Mouse (Mus musculus): ENCODE data around the gene Stac2. TPM values are rescaled to one million over a fixed set of nuclear protein-coding genes. Genes with fewer than 3 reads are reported as not detected.

Gene Stac2
- polyA plus RNA-seq, 1 experiment from 2014 or later = 0.56 TPM

DNA sequence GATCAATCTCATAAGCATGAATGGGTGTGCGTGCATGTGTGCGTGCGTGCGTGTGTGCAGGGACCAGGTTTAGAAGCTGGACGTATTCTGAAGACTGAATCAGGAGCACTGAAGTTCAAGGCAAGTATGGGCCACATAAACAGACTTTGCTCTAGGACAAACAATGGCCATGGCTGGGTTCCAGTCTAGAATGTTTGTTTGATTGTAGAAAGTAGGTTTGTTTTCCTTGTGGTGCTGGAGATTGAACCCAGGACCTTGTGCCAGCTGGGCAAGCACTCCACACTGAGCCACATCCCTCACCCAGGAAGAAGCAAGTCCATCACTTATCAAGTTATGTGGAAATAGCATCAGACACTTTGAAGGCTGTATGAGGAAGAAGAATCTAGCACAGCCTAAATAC, 37.1 kb downstream of the Stac2 start:
- Histone ChIP-seq H3K27me3 (ENCODE audit: low read depth, poor library complexity, severe bottlenecking) (peaks cover 35% of the 10 kb centered on the region), H3K4me1 (peaks cover 42% of the 10 kb centered on the region), H3K4me3 (no peak overlapping the region), H3K36me3 (peaks cover 48% of the 10 kb centered on the region), H3K9me3 (replicated peaks) (no peaks in the 10 kb centered on the region), H3K27ac (no peak overlapping the region)
- DNase-seq (ENCODE audit: low spot score) = no peak
- 92% methylated on average over 5 of the region's 5 CpGs for WGBS

DNA sequence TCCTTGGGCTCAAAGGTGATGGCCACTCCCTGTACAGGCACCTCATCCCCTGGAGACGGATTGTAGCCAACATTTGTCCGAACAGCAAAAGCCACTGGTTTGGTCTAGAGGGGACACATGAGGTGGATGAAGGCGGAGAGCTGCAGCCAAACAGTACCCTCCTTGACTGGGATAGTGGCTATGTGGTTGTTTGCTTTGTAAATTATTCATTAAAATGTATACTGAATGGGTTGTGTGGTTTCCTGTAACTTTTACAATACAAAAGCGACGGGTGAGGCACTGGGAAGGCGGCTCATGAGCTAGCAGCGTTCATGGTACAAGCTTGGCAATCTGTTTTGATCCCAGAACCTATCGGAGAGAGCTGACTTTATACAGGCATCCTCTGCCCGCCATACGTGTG, 40.4 kb downstream of the Stac2 start:
- H3K4me3 ChIP-seq = no peak overlapping the region
- 78% methylated on average over 10 of the region's 10 CpGs for WGBS
- H3K27ac ChIP-seq = no peak overlapping the region
- H3K4me1 ChIP-seq = peaks cover 14% of the 10 kb centered on the region
- no peak for DNase-seq (ENCODE audit: low spot score)
- no peaks in the 10 kb centered on the region for H3K9me3 ChIP-seq (replicated peaks)
- peaks cover 22% of the 10 kb centered on the region for H3K27me3 ChIP-seq (ENCODE audit: low read depth, poor library complexity, severe bottlenecking)
- peaks cover 66% of the 10 kb centered on the region for H3K36me3 ChIP-seq

DNA sequence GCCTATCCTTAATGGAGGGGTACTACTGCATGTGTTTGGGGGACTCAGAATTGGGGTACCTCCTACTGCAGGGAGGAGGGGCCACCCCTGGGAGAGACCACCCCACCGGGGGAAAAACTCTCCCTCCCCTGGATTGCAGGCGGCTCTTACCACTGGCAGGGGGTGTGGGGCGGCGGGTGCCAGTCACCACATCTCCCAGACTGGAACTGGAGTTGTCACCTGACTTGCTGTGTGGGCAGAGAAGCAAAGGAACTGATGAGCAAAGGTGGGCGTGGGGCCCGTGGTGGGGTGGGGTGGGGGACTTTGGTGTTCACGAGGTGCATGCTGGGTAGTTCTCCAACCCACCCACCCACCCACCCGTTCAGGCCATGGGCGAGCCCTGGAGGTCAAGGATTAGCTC, 41.5 kb downstream of the Stac2 start:
- Histone ChIP-seq H3K4me3 (no peak overlapping the region), H3K36me3 (peaks cover 56% of the 10 kb centered on the region), H3K27ac (0 out of 2 replicates have a peak overlapping the region, but pooled peaks have one; percentile 16), H3K4me1 (peaks cover 14% of the 10 kb centered on the region), H3K27me3 (ENCODE audit: low read depth, poor library complexity, severe bottlenecking) (peaks cover 22% of the 10 kb centered on the region), H3K9me3 (replicated peaks) (no peaks in the 10 kb centered on the region)
- 68% methylated on average over 9 of the region's 9 CpGs for WGBS
- DNase-seq (ENCODE audit: low spot score) = no peak

DNA sequence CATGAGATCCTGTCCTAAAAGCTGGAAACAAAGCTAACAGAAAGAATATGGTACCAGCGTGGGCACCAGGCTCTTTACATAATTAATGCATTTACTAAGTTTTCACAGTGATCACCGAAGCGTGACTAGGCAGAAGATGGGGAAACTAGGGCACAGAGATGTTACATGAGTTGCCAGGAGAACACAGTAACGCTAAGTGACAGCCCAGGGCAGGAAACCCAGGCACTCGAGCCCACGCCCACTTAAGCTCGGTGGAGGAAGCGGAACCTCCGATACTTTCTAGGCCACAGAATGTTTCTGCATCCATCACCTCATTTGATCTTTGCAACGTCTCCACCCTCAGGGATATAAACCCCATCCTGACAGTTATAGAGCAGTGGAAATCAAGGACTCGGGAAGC, 45.2 kb downstream of the Stac2 start:
- no peak overlapping the region for H3K4me3 ChIP-seq
- H3K36me3 ChIP-seq = peaks cover 49% of the 10 kb centered on the region
- H3K27me3 ChIP-seq (ENCODE audit: low read depth, poor library complexity, severe bottlenecking) = peaks cover 46% of the 10 kb centered on the region
- WGBS = 85% methylated on average over 11 of the region's 11 CpGs
- H3K4me1 ChIP-seq = peaks cover 32% of the 10 kb centered on the region
- H3K9me3 ChIP-seq (replicated peaks) = no peaks in the 10 kb centered on the region
- no peak overlapping the region for H3K27ac ChIP-seq
- DNase-seq (ENCODE audit: low spot score) = no peak

DNA sequence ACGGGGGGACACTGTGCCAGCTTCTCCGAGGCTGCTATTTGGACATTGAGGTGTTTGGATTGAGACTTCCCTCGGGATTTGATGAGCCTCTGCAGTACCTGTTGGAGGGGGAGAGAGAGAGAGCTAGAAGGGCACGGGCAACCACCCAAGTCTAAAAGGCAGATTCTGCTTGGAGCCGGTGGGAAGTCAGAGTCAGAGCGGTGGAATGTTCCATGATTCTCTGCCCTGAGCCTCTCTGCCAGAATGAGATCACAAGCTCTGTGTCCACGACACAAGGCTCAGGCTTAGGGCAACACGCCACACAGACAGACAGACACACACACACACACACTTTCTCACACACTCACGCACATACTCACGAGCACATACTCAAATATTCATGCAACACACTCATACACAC, 47.6 kb downstream of the Stac2 start:
- H3K9me3 ChIP-seq (replicated peaks) = no peaks in the 10 kb centered on the region
- no peak overlapping the region for H3K4me3 ChIP-seq
- H3K27ac ChIP-seq = no peak overlapping the region
- WGBS = 86% methylated on average over 10 of the region's 10 CpGs
- peaks cover 41% of the 10 kb centered on the region for H3K4me1 ChIP-seq
- H3K27me3 ChIP-seq (ENCODE audit: low read depth, poor library complexity, severe bottlenecking) = peaks cover 52% of the 10 kb centered on the region
- peaks cover 38% of the 10 kb centered on the region for H3K36me3 ChIP-seq
- no peak for DNase-seq (ENCODE audit: low spot score)

DNA sequence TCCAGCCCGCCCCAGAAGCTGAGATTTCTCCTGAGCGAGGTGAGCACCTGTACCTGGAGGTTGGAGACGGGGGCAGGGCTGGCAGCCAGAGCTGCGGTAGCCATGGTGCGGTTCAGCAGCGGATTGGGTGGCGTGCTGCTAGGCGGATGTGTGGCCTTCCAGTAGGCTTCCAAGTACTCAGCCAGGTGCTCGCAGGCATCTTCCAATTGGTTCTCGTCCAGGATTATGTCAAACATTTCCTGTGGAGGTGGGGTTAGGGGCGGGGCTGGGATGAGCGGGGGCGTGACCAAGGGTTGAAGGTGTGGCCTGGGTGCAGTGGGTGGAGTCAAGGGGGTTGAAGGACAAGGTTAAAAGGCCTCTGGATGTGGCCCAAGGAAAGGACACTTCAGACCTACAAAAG, 48.2 kb downstream of the Stac2 start:
- H3K36me3 ChIP-seq = peaks cover 33% of the 10 kb centered on the region
- 34% methylated on average over 13 of the region's 13 CpGs for WGBS

DNA sequence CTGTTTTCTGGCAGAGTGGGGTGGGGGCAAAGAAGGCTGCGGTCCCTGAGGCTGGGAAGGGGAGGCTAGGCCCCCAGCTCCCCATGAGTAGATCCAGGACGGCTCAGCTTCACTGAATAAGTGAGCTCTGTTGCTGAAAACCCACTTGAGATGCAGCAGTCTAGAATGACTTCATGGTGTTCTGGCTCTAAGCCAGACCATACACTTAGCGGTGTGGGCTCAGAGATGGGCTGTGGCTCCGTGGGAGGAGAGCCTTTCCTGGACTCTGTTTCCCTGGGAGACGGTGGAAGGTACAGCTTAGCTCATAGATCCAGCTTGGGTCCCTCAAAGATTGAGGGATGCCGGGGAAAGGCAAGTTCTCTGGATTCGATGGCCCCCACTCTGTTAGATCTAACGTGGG, 49.1 kb downstream of the Stac2 start:
- DNase-seq (ENCODE audit: low spot score) = no peak
- H3K36me3 ChIP-seq = peaks cover 25% of the 10 kb centered on the region
- H3K27ac ChIP-seq = no peak overlapping the region
- H3K4me1 ChIP-seq = peaks cover 47% of the 10 kb centered on the region
- H3K27me3 ChIP-seq (ENCODE audit: low read depth, poor library complexity, severe bottlenecking) = peaks cover 63% of the 10 kb centered on the region
- H3K9me3 ChIP-seq (replicated peaks) = no peaks in the 10 kb centered on the region
- 89% methylated on average over 8 of the region's 8 CpGs for WGBS
- no peak overlapping the region for H3K4me3 ChIP-seq

More for the DNA sequence above, 48.2 kb downstream of the Stac2 start:
- H3K27me3 ChIP-seq (ENCODE audit: low read depth, poor library complexity, severe bottlenecking) = peaks cover 54% of the 10 kb centered on the region
- H3K27ac ChIP-seq = no peak overlapping the region
- H3K9me3 ChIP-seq (replicated peaks) = no peaks in the 10 kb centered on the region
- no peak overlapping the region for H3K4me3 ChIP-seq
- peaks cover 45% of the 10 kb centered on the region for H3K4me1 ChIP-seq
- DNase-seq (ENCODE audit: low spot score) = peak; percentile 38

DNA sequence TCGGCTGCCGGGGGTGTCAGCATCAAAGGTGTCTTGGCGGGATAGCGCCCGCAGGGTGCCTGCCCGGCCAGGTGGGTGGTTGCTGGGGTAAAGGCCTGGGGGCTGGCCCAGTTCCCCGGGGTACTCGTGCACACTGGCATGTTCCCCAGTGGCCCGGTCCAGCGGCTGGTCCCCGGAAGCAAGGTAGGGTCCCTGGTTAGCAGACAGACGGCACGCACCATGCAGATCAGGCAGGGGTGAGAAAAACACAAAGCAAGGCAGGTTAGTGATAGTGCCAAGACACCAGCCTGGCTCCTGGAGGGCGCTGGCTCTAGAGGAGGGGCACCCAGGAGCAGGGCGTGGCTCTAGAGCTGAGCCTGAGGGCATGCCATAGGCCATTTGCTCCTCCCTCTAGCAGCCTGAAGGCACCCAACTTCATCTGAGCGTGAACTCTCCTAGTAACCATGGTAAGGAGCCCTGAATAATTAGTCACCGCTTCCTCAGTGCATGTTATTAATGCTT, 50.0 kb downstream of the Stac2 start:
- H3K4me1 ChIP-seq = peaks cover 47% of the 10 kb centered on the region
- 23% methylated on average over 17 of the region's 17 CpGs for WGBS
- H3K36me3 ChIP-seq = peaks cover 20% of the 10 kb centered on the region
- DNase-seq (ENCODE audit: low spot score) = peak; percentile 40
- H3K27me3 ChIP-seq (ENCODE audit: low read depth, poor library complexity, severe bottlenecking) = peaks cover 73% of the 10 kb centered on the region
- H3K4me3 ChIP-seq = peak overlapping the region; percentile 39
- no peaks in the 10 kb centered on the region for H3K9me3 ChIP-seq (replicated peaks)
- 0 out of 2 replicates have a peak overlapping the region, but pooled peaks have one; percentile 21 for H3K27ac ChIP-seq

DNA sequence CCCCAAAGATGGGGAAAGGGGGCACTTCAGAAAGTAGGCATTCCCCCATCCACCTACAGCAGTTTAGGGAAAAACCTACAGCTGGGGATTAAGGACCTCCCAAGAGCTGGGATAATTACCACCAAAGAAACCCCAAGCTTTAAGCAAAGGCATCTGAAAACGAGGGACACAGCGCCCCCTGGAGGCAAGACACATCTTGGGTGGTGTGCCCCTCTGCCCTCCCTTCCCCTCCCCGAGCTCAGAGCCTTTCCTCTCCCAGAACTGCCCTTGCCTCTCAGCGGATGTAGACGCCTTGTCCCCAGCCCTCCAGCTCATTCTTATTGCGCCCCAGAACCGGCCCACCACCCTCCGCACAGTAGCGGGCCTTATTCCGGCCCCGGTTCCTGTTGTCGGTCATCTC, 50.6 kb downstream of the Stac2 start:
- H3K27ac ChIP-seq = 0 out of 2 replicates have a peak overlapping the region, but pooled peaks have one; percentile 21
- H3K9me3 ChIP-seq (replicated peaks) = no peaks in the 10 kb centered on the region
- peaks cover 17% of the 10 kb centered on the region for H3K36me3 ChIP-seq
- peak overlapping the region; percentile 39 for H3K4me3 ChIP-seq
- peaks cover 47% of the 10 kb centered on the region for H3K4me1 ChIP-seq
- peak; percentile 92 for DNase-seq (ENCODE audit: low spot score)
- WGBS = 5% methylated on average over 12 of the region's 12 CpGs
- peaks cover 79% of the 10 kb centered on the region for H3K27me3 ChIP-seq (ENCODE audit: low read depth, poor library complexity, severe bottlenecking)

DNA sequence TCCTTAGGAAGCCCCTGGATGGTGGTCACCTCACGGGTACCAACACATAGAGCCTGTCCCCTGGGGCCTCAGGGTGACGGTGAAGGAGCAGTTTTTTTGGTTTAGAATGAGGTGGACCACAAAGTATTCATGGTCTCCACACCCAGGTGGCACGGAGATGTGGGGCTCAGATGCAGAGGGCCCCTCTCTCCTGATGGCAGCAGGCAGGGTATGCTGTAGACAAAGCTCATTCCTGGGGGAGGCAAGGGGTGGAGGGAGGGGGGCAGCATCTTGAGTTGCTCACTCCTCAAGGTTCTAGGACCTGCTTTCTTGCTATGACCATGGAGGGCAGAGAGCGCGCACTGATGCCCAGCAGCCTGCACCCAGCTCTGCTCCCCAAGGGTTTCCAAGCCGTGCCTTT, 51.3 kb downstream of the Stac2 start:
- peaks cover 80% of the 10 kb centered on the region for H3K27me3 ChIP-seq (ENCODE audit: low read depth, poor library complexity, severe bottlenecking)
- no peaks in the 10 kb centered on the region for H3K9me3 ChIP-seq (replicated peaks)
- 0 out of 2 replicates have a peak overlapping the region, but pooled peaks have one; percentile 21 for H3K27ac ChIP-seq
- peaks cover 17% of the 10 kb centered on the region for H3K36me3 ChIP-seq
- peaks cover 47% of the 10 kb centered on the region for H3K4me1 ChIP-seq
- H3K4me3 ChIP-seq = peak overlapping the region; percentile 39
- WGBS = 50% methylated on average over 6 of the region's 6 CpGs
- DNase-seq (ENCODE audit: low spot score) = no peak

DNA sequence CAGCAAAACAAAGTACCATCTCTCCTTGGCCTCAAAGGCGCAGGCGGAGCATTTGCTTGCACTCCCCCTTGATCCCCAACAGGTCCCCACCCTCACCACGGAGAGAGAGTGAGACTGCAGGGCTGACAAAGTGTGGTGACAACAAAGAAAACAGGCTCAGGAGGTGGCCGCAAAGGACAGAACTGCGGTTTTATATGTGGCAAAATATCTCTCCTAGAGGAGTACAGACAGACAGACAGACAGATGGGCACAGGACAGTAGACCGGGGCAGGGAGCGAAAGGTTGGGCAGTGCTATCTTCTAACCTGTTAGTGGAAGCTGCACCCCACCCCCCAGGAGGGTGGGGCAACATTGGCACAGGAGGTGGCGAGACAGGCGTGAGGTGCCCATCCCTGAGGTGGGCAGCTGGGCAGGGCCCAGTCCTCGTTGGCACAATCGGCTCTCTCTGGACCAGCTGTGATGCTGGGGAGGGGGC, 51.9 kb downstream of the Stac2 start:
- 18% methylated on average over 11 of the region's 11 CpGs for WGBS
- Histone ChIP-seq H3K4me1 (peaks cover 47% of the 10 kb centered on the region), H3K4me3 (0 out of 2 replicates have a peak overlapping the region, but pooled peaks have one; percentile 39), H3K27ac (0 out of 2 replicates have a peak overlapping the region, but pooled peaks have one; percentile 21), H3K9me3 (replicated peaks) (no peaks in the 10 kb centered on the region), H3K27me3 (ENCODE audit: low read depth, poor library complexity, severe bottlenecking) (peaks cover 84% of the 10 kb centered on the region), H3K36me3 (peaks cover 17% of the 10 kb centered on the region)
- no peak for DNase-seq (ENCODE audit: low spot score)

DNA sequence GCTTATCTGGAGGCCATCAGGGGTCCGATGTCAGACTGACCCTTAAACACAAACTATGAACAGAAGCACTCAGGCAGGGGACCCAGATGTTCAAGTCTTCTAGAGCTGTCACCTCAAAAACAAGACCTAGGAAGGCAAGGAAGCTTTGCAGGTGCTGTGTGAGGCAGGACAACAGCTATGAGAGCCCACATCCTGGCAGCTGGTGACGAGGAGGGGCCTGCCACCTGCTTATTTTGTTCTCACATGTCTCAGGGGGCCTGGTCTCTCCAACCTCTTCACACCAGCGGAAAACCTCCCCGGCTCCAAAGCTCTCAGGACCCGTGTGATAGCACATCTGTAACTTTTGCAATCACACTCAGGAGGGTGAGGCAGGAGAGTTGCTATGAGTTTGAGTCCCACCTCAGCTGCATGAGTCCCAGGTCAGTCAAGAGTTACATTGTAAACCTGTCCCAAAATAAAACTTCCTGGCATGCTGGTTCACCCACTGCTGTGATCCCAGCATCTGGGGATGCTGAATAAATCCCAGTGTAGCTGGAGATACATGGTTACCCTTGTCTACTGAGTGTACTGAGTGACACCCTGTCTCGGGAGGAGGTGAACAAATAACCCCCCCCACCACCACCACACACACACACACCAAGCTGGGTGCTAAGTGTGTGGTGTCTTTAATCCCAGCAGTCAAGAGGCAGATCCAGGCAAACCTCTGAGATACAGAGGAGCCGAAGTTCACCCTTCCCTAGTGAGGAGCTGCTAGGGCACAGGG, 52.7 kb downstream of the Stac2 start:
- no peak for DNase-seq (ENCODE audit: low spot score)
- no peak overlapping the region for H3K4me3 ChIP-seq
- H3K4me1 ChIP-seq = peaks cover 51% of the 10 kb centered on the region
- no peak overlapping the region for H3K27ac ChIP-seq
- H3K9me3 ChIP-seq (replicated peaks) = no peaks in the 10 kb centered on the region
- WGBS = 29% methylated on average over 7 of the region's 7 CpGs
- peaks cover 83% of the 10 kb centered on the region for H3K27me3 ChIP-seq (ENCODE audit: low read depth, poor library complexity, severe bottlenecking)
- H3K36me3 ChIP-seq = peaks cover 16% of the 10 kb centered on the region

DNA sequence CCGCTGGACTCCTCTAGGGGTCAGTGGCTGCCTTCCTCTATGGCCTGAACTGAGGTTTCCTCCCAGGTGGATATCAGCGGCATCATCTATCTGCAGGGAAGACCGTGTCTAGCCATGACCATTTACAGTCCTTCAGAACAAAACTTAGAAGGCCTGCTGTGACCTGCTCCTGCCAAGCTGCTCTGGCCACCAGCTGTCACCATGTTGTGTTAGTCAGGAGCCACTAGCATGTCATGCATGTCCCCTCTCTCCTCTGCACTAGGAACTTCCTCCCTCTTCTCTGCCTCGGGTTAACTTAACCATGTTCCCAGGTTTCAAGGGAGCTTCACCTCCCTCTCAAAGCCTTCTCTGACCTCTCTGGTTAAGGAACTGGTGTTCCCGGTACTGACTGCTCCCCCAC, 53.5 kb downstream of the Stac2 start:
- DNase-seq (ENCODE audit: low spot score) = no peak
- Histone ChIP-seq H3K27me3 (ENCODE audit: low read depth, poor library complexity, severe bottlenecking) (peaks cover 83% of the 10 kb centered on the region), H3K4me1 (peaks cover 54% of the 10 kb centered on the region), H3K36me3 (peaks cover 8% of the 10 kb centered on the region), H3K9me3 (replicated peaks) (no peaks in the 10 kb centered on the region), H3K4me3 (no peak overlapping the region), H3K27ac (no peak overlapping the region)
- whole genome bisulfite sequencing = 66% methylated on average over 5 of the region's 5 CpGs

Data from limb, embryonic 10.5 days (tissue).